Mouse (Mus musculus): Measurements from ENCODE around the gene Scai.
"Not testable (repeated sequence)": the region's sequence is repeated elsewhere in the genome, so short reads cannot be mapped to it uniquely, and the experiment has no call there.

DNA sequence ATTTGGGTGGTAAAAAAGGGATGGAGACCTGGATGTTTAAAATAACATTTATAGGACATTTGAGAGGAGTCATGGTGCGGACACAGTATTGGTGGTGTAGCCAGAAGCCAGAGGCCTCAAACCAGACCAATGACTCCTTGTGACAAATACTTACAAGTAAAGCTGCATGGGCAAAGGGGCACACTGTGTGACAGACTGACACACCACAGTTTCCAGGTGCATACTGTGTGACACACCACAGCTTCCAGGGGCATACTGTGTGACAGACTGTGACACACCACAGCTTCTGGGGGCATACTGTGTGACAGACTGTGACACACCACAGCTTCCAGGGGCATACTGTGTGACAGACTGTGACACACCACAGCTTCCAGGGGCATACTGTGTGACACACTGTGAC lies 90.6 kb downstream of the Scai start:
- not testable (repeated sequence) for TF ChIP-seq CTCF (IDR thresholded peaks at IDR 0.05; ENCODE audit: insufficient read depth, low read length); POLR2A (IDR thresholded peaks at IDR 0.05; ENCODE audit: borderline replicate concordance, extremely low read depth, low read depth, low read length)
